Mouse (Mus musculus): ENCODE measurements at regions not wholly inside any gene's neighbourhood (a gene's known extent, or its start where the extent isn't known, plus 50 kb on each side); places are given as distances from the start of the nearest gene placed in this dataset.

DNA sequence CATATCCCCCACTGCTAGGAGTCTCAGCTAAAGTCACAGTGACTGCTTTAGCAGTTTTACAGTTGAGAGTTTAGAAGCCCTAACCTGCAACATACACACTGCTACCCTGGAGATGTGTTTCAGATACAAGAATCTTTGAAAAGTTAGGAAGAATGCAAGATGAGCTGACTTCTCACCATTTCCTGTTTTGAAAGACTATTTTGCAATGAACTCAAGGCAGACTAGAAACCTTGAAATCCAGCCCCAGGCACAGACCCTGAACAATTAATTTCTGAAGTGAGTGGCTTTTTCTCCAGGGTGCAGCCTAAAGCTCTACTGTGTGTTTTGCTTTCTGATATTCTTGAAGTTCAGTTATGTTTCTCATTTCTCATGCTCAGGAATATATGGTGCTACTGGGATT lies 440.6 kb downstream of the Nebl start:
- Histone ChIP-seq H3K9me3 (ENCODE audit: low read length) (peaks cover 5% of the 10 kb centered on the region; the same call in 1 of the 2 replicates), H3K4me3 (replicated peaks; ENCODE audit: low read length) (no peak overlapping the region), H3K36me3 (ENCODE audit: insufficient read depth, low read length) (no peaks in the 10 kb centered on the region), H3K27me3 (ENCODE audit: insufficient read depth, low read length) (no peaks in the 10 kb centered on the region), H3K4me1 (replicated peaks; ENCODE audit: low read depth, low read length) (no peaks in the 10 kb centered on the region)
- TF ChIP-seq CTCF (conservative IDR thresholded peaks at IDR 0.05; ENCODE audit: low read length) (no peak), POU5F1 (IDR thresholded peaks at IDR 0.05; ENCODE audit: borderline replicate concordance, low read length) (no peak), NANOG (IDR thresholded peaks at IDR 0.05; ENCODE audit: borderline replicate concordance, low read length) (no peak)

DNA sequence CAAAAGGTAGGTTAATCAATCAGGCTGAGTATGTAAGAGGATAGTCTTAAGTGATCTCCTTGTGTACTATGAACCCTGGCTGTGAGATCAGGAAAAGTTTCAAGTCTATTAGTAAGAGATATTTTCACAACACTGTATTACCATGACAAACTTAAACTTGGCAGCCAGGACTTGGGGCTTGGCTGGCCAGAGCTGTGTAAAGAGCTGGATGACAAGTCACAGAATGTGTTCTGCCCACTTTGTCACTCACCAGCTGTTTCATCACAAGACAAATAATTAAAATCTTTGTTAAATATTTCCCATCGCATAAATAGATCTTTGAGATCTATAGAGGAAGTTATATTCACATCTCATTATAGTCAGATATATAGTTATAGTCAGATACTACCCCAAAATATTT lies 443.7 kb downstream of the Nebl start:
- TF ChIP-seq NANOG (IDR thresholded peaks at IDR 0.05; ENCODE audit: borderline replicate concordance, low read length) (no peak), POU5F1 (IDR thresholded peaks at IDR 0.05; ENCODE audit: borderline replicate concordance, low read length) (no peak), CTCF (conservative IDR thresholded peaks at IDR 0.05; ENCODE audit: low read length) (no peak)
- Histone ChIP-seq H3K9me3 (ENCODE audit: low read length) (no peaks in the 10 kb centered on the region), H3K36me3 (ENCODE audit: insufficient read depth, low read length) (no peaks in the 10 kb centered on the region)

DNA sequence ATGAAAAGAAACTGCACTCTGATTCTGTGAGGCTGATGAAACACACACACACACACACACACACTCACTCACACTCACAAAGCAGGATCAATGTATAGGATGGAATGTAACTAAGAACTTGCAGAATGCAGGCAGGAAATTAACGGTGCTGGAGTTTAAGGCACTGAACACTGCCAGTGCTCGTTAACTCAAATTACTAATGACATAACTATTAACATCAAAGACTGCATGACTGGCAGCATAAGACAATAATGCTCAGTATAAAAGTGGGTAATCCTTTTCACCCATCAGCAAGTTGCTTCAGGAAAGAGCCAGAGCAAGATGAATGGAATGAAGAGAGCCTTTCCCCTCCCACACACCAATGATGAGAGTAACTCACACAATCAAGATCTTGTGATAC lies 481.3 kb downstream of the Nebl start:
- no peaks in the 10 kb centered on the region for H3K4me1 ChIP-seq (replicated peaks; ENCODE audit: low read depth, low read length)
- TF ChIP-seq POU5F1 (IDR thresholded peaks at IDR 0.05; ENCODE audit: borderline replicate concordance, low read length) (no peak), NANOG (IDR thresholded peaks at IDR 0.05; ENCODE audit: borderline replicate concordance, low read length) (no peak), CTCF (conservative IDR thresholded peaks at IDR 0.05; ENCODE audit: low read length) (no peak)
- H3K36me3 ChIP-seq (ENCODE audit: insufficient read depth, low read length): no peaks in the 10 kb centered on the region
- H3K27me3 ChIP-seq (ENCODE audit: insufficient read depth, low read length): no peaks in the 10 kb centered on the region
- no peak overlapping the region for H3K4me3 ChIP-seq (replicated peaks; ENCODE audit: low read length)
- no peaks in the 10 kb centered on the region for H3K9me3 ChIP-seq (ENCODE audit: low read length)

More for the DNA sequence above, 443.7 kb downstream of the Nebl start:
- Histone ChIP-seq H3K4me1 (replicated peaks; ENCODE audit: low read depth, low read length) (no peaks in the 10 kb centered on the region), H3K4me3 (replicated peaks; ENCODE audit: low read length) (no peak overlapping the region), H3K27me3 (ENCODE audit: insufficient read depth, low read length) (no peaks in the 10 kb centered on the region)

DNA sequence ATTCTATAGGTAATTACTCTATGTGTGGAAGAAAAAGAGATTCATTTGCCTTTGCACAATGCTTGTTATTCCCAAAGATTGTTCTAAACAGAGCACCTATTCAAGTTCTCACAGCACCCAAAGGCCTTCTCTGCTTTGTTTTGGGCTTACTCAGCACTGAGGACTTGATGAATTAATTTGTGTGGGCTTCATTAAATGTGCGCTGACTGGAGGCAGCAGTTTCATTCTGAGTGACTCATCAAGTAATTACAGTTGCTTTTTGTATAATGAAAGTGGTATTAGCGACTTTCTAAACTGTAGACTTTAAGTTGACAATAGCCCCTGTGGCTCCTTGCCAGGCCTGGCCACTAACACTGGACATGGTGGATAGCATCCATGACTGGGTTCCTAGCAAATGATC lies 485.4 kb downstream of the Nebl start:
- no peak for TF ChIP-seq CTCF (conservative IDR thresholded peaks at IDR 0.05; ENCODE audit: low read length)
- no peak for TF ChIP-seq NANOG (IDR thresholded peaks at IDR 0.05; ENCODE audit: borderline replicate concordance, low read length)
- no peak overlapping the region for H3K4me3 ChIP-seq (replicated peaks; ENCODE audit: low read length)
- H3K9me3 ChIP-seq (ENCODE audit: low read length): no peaks in the 10 kb centered on the region
- H3K4me1 ChIP-seq (replicated peaks; ENCODE audit: low read depth, low read length): no peaks in the 10 kb centered on the region
- no peaks in the 10 kb centered on the region for H3K27me3 ChIP-seq (ENCODE audit: insufficient read depth, low read length)
- H3K36me3 ChIP-seq (ENCODE audit: insufficient read depth, low read length): no peaks in the 10 kb centered on the region

DNA sequence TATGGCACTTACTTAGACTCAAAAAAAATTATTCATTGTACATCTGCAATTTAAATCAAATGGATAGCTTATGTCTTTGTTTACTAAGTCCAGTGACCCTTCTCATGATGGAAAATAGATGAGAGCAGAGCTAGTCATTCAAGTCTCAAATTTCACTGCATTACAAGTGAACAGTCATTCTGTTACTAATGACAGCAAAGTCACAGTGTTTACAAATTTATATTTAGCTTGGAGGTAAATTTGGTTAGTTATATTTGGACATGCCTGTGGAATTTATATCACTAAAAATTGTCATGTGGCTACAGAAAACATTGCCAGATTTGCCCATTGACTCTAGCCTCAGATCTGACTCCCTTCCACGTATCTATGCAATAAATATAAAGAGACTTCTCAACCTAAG lies 515.7 kb downstream of the Nebl start:
- Histone ChIP-seq H3K4me1 (replicated peaks; ENCODE audit: low read depth, low read length) (peaks cover 18% of the 10 kb centered on the region), H3K36me3 (ENCODE audit: insufficient read depth, low read length) (no peaks in the 10 kb centered on the region), H3K27me3 (ENCODE audit: insufficient read depth, low read length) (no peaks in the 10 kb centered on the region), H3K9me3 (ENCODE audit: low read length) (no peaks in the 10 kb centered on the region), H3K4me3 (replicated peaks; ENCODE audit: low read length) (no peak overlapping the region)
- no peak for TF ChIP-seq CTCF (conservative IDR thresholded peaks at IDR 0.05; ENCODE audit: low read length)
- no peak for TF ChIP-seq NANOG (IDR thresholded peaks at IDR 0.05; ENCODE audit: borderline replicate concordance, low read length)
- TF ChIP-seq POU5F1 (IDR thresholded peaks at IDR 0.05; ENCODE audit: borderline replicate concordance, low read length): no peak

DNA sequence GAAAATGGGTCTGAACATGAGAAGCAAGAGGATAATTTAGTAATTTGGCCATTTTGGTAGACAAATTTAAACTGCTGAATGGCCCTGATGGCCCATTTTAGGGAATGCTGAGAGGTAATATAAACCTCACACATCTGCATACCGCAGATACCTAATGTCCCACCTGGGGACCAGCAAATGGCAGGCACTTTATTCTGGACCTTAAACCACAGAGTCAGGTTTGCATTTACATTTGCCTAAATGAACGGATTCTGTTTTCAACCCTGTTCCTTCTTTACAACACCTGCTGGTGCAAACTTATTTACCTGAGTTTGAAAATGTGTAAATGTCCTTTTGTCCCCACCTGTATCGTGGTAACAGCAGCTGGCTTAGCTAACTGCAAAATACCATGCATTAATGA lies 516.4 kb downstream of the Nebl start:
- H3K36me3 ChIP-seq (ENCODE audit: insufficient read depth, low read length): no peaks in the 10 kb centered on the region
- no peak for TF ChIP-seq POU5F1 (IDR thresholded peaks at IDR 0.05; ENCODE audit: borderline replicate concordance, low read length)
- no peak for TF ChIP-seq NANOG (IDR thresholded peaks at IDR 0.05; ENCODE audit: borderline replicate concordance, low read length)
- TF ChIP-seq CTCF (conservative IDR thresholded peaks at IDR 0.05; ENCODE audit: low read length): no peak
- no peak overlapping the region for H3K4me3 ChIP-seq (replicated peaks; ENCODE audit: low read length)
- H3K9me3 ChIP-seq (ENCODE audit: low read length): no peaks in the 10 kb centered on the region
- peaks cover 18% of the 10 kb centered on the region for H3K4me1 ChIP-seq (replicated peaks; ENCODE audit: low read depth, low read length)
- no peaks in the 10 kb centered on the region for H3K27me3 ChIP-seq (ENCODE audit: insufficient read depth, low read length)

DNA sequence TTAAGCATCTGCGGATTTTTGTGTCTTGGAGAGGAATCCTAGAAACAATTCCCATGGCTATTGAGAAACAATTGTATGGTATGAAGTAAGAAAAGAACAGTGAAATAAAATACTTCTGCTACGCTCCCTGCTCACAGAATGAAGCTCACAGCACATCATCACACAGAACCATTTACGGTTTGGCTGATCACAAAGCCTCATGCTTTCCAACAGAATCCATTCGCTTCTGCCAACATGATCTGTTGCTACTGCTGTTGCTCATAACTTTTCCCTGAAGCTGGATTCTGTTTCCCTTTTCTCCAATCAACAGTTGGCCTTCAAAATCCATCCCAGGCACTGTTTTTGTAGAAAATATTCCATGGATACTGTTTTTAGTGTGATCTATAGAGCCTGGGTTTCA lies 518.7 kb downstream of the Nebl start:
- Histone ChIP-seq H3K4me3 (replicated peaks; ENCODE audit: low read length) (no peak overlapping the region), H3K27me3 (ENCODE audit: insufficient read depth, low read length) (no peaks in the 10 kb centered on the region), H3K36me3 (ENCODE audit: insufficient read depth, low read length) (no peaks in the 10 kb centered on the region), H3K9me3 (ENCODE audit: low read length) (no peaks in the 10 kb centered on the region), H3K4me1 (replicated peaks; ENCODE audit: low read depth, low read length) (peaks cover 17% of the 10 kb centered on the region)
- TF ChIP-seq CTCF (conservative IDR thresholded peaks at IDR 0.05; ENCODE audit: low read length) (no peak), NANOG (IDR thresholded peaks at IDR 0.05; ENCODE audit: borderline replicate concordance, low read length) (no peak), POU5F1 (IDR thresholded peaks at IDR 0.05; ENCODE audit: borderline replicate concordance, low read length) (no peak)

DNA sequence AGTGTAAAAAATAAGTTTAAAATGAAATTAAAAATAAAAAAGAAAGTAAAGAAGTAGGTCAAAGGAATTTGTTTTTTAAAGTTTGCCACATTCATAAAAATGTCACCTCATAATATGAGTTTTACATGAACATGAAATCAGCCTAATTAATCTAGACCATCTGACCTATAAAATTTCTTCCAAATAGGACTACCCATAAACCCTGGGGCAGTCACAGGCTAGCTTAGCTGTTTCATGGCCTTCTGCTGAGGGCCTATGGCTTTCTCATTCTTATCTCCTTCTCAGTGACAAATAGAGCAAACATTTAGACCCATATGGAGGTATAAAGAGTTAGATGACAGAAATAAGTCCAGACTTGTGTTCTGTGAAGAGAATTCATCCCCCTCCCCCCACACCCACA lies 520.2 kb downstream of the Nebl start:
- TF ChIP-seq POU5F1 (IDR thresholded peaks at IDR 0.05; ENCODE audit: borderline replicate concordance, low read length) (no peak), NANOG (IDR thresholded peaks at IDR 0.05; ENCODE audit: borderline replicate concordance, low read length) (no peak), CTCF (conservative IDR thresholded peaks at IDR 0.05; ENCODE audit: low read length) (no peak)
- no peaks in the 10 kb centered on the region for H3K9me3 ChIP-seq (ENCODE audit: low read length)
- H3K36me3 ChIP-seq (ENCODE audit: insufficient read depth, low read length): no peaks in the 10 kb centered on the region
- peaks cover 3% of the 10 kb centered on the region; the same call in 1 of the 2 replicates for H3K4me1 ChIP-seq (replicated peaks; ENCODE audit: low read depth, low read length)
- no peaks in the 10 kb centered on the region for H3K27me3 ChIP-seq (ENCODE audit: insufficient read depth, low read length)
- no peak overlapping the region for H3K4me3 ChIP-seq (replicated peaks; ENCODE audit: low read length)

DNA sequence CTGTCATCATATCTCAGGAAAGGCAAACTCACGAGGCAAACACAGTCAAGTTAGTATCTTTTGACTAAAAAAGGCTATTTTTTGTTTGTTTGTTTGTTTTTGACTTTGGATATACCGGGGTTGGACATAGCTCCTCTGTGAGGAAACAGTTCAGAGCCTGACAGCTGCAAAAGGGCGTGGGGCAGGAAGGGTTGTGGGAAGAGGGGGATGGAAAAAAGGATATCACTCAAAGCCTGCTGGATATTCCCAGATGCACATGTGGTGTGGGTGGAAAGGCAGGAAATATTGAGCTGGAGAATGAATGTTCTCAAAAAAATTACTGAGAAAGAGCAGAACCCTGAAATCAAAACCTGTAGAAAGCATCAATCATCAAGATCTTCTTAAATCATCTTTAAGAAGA lies 537.7 kb downstream of the Nebl start:
- no peaks in the 10 kb centered on the region for H3K27me3 ChIP-seq (ENCODE audit: insufficient read depth, low read length)
- no peak overlapping the region for H3K4me3 ChIP-seq (replicated peaks; ENCODE audit: low read length)
- no peaks in the 10 kb centered on the region for H3K4me1 ChIP-seq (replicated peaks; ENCODE audit: low read depth, low read length)
- peaks cover 6% of the 10 kb centered on the region; the same call in 1 of the 2 replicates for H3K9me3 ChIP-seq (ENCODE audit: low read length)
- TF ChIP-seq CTCF (conservative IDR thresholded peaks at IDR 0.05; ENCODE audit: low read length) (no peak), NANOG (IDR thresholded peaks at IDR 0.05; ENCODE audit: borderline replicate concordance, low read length) (no peak), POU5F1 (IDR thresholded peaks at IDR 0.05; ENCODE audit: borderline replicate concordance, low read length) (no peak)
- H3K36me3 ChIP-seq (ENCODE audit: insufficient read depth, low read length): no peaks in the 10 kb centered on the region

Measured in E14TG2a.4 (cell line).